Mouse (Mus musculus) spleen, adult 2 months (tissue): ENCODE data around the gene Rsph14. TPM values are rescaled to one million over a fixed set of nuclear protein-coding genes. Genes with fewer than 3 reads are reported as not detected.

Source experiments
- DNase-seq, 2 experiments: peaks; one replicate each; pipeline versions ENCODE4 v3.0.0 to v3.0.0-alpha.2; 2012 to 2021; ENCODE audit warnings: low spot score in 2 of 2, low read depth in 1 of 2
- H3K27ac ChIP-seq: fragments of 200-500 bp; 2 replicates; pipeline ENCODE4 v1.5.1; 2012; ENCODE audit warnings: low read length, inconsistent platforms; ENCODE audit not compliant: insufficient read depth
- H3K27me3 ChIP-seq: fragments of 200-500 bp; 2 replicates; pipeline ENCODE4 v1.6.1; 2012; ENCODE audit warnings: mild to moderate bottlenecking, moderate library complexity, low read length, inconsistent platforms; ENCODE audit not compliant: control insufficient read depth, insufficient read depth
- H3K36me3 ChIP-seq: fragments of 200-500 bp; 2 replicates; pipeline ENCODE4 v1.6.1; 2012; ENCODE audit warnings: mild to moderate bottlenecking, low read length, inconsistent platforms; ENCODE audit not compliant: control insufficient read depth, insufficient read depth
- H3K4me1 ChIP-seq: fragments of 200-500 bp; 2 replicates; pipeline ENCODE4 v1.6.1; 2011; ENCODE audit warnings: inconsistent platforms; ENCODE audit not compliant: control insufficient read depth, insufficient read depth, insufficient read length
- H3K4me3 ChIP-seq: fragments of 200-500 bp; 2 replicates; pipeline ENCODE4 v1.5.1; 2011; ENCODE audit warnings: mild to moderate bottlenecking, inconsistent platforms; ENCODE audit not compliant: insufficient read depth, insufficient read length; ENCODE audit errors: extremely low read depth
- CTCF ChIP-seq: fragments of 200-500 bp; IDR thresholded peaks from 2 replicates; pipeline ENCODE4 v1.5.1; 2011; ENCODE audit warnings: mild to moderate bottlenecking, inconsistent platforms; ENCODE audit not compliant: insufficient read depth, insufficient read length, insufficient replicate concordance; ENCODE audit errors: extremely low read depth
- POLR2A ChIP-seq: fragments of 200-500 bp; IDR thresholded peaks from 2 replicates; pipeline ENCODE4 v1.6.1; 2011; ENCODE audit warnings: low read depth, low read length, inconsistent platforms
- WGBS: fragments of 180-500 bp; shearing (Covaris S2); methylation state at CpG from one replicate; pipeline ENCODE4 v1.1.7; 2018; 5-methylcytosine and 5-hydroxymethylcytosine counted together
- polyA plus RNA-seq: library from polyadenylated mRNA; depleted of rRNA; stranded (reverse); fragments of >200 nt; gene quantifications from 2 replicates; pipeline ENCODE4 v1.2.3, GENCODE M21; 2012; rRNA removed

Rsph14 gene
- polyA plus RNA-seq, 1 experiment = not detected

DNA sequence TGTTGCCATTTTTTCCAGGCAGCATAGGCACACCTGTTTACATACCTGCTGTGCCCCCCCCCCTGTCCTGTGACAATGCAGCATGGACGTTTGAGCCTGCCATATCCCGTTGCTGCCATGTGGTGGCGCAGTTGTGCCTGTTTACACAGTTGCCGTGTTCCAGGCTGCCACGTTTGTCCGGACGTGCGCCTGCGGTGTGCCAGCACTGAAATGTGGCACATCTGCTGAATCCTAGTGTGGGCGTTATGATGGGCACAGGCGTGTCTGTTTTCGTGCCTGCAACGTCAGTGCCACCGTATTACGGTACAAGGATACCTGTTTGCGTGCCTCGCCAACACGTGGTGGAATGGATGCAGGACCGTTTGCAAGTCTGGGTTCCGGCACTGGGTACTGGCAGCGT is 107.1 kb downstream of the Rsph14 start:
- no peak overlapping the region for H3K27ac ChIP-seq
- no peak for DNase-seq
- WGBS = 19% methylated on average over 21 of the region's 21 CpGs
- H3K4me1 ChIP-seq = no peaks in the 10 kb centered on the region
- no peaks in the 10 kb centered on the region for H3K36me3 ChIP-seq
- H3K4me3 ChIP-seq = no peak overlapping the region
- TF ChIP-seq POLR2A = no peak
- peak; percentile 30; the same call in 1 of the 2 replicates for TF ChIP-seq CTCF
- H3K27me3 ChIP-seq = no peaks in the 10 kb centered on the region

DNA sequence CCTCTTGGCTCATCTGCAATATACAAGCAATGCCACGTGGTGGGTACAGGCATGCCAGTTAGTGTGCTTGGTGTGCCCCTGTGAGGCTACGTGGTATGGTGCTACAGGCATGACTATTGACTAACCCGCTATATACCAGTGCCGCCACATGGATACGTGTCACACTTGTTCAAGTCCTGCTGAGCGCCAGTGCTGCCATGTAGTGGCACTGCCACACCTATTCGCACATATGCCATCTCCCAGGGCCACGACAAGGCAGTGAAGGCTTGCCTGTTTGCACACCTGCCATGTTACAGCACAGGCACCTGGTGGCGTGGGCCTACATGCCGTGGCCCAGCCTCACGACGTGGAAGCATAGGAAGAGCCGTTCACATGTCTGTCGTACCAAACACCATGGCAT is 108.1 kb downstream of the Rsph14 start:
- Histone ChIP-seq H3K27ac (no peak overlapping the region), H3K4me3 (no peak overlapping the region)
- 93% methylated on average over 14 of the region's 14 CpGs for WGBS

DNA sequence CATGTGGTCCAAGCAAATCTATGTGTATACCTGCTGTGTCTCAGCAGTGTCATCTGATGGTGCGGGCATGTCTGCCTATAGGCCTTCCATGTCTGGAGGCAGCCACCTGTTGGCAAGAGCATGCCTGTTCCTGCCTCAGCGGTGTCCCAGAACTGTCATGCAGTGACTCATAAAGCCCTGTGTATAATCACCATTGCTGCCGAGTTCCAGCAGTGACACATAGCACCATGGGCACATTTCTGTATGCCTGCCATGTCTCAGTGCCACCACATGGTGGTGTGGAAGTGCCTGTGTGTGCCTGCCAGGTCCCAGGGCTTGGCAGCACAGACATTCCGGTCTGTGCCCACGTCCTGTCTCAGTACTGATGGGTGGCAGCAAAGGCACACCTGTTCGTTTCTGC is 109.6 kb downstream of the Rsph14 start:
- Histone ChIP-seq H3K27me3 (no peaks in the 10 kb centered on the region), H3K4me3 (no peak overlapping the region), H3K4me1 (no peaks in the 10 kb centered on the region), H3K27ac (no peak overlapping the region), H3K36me3 (no peaks in the 10 kb centered on the region)
- TF ChIP-seq POLR2A (no peak), CTCF (peak; percentile 30; the same call in 1 of the 2 replicates)
- 31% methylated on average over 6 of the region's 6 CpGs for WGBS
- no peak for DNase-seq

More for the DNA sequence above, 108.1 kb downstream of the Rsph14 start:
- H3K36me3 ChIP-seq = no peaks in the 10 kb centered on the region
- no peaks in the 10 kb centered on the region for H3K27me3 ChIP-seq
- TF ChIP-seq CTCF (no peak), POLR2A (no peak)
- DNase-seq = no peak
- no peaks in the 10 kb centered on the region for H3K4me1 ChIP-seq

DNA sequence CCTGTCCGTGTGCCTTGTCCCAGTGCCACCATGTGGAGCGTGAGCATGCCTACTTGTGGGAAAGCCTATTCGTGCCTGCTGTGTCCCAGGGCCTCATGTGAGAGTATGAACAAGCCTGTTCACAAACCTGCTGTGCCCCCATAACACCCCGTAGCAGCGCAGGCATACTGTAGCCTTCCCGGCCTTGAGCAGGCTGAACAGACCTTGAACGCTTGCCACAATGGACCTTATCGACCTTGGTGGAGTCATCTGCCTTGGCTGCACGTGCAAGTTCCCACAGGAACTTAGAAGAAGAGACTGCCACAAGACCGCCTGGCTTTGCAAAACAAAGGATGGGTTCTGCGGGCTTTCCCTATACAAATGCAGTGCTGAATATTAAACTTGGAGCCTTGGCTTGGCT is 110.8 kb downstream of the Rsph14 start:
- Histone ChIP-seq H3K27me3 (no peaks in the 10 kb centered on the region), H3K27ac (no peak overlapping the region), H3K4me3 (no peak overlapping the region), H3K4me1 (no peaks in the 10 kb centered on the region), H3K36me3 (no peaks in the 10 kb centered on the region)
- TF ChIP-seq POLR2A = no peak
- no peak for TF ChIP-seq CTCF
- no peak for DNase-seq
- 90% methylated on average over 11 of the region's 11 CpGs for WGBS

DNA sequence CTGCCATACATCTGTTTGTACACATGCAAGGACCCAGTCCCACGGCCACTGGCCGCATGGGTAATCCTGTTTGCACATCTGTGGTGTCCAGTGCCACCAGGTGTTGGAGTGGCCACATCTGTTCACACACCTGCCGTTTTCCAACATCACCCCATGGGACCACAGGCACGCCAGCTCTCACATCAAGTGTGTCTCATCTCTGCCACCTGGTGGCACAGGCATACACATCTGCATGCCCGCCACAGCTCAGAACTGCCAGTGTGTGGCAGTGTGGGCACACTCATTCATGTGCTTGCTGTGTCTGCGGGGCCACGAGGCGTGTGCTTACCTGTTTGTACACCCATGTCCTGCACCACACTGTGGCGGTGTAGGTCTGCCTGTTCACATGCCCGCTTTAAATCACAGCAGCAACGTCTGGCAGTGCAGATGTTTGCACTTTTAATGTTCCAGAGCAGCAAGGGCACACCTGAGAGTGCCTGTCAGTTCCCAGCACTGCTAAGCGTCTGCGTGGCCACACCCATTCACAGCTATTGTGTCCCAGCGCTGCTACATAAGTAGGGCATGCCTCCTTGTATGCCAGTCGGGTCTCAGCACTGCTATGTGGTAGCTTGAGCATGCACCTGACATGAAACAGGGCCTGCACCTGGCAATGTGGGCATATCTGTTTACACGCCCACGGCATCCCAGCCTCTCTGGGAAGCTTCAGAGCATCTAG is 111.4 kb downstream of the Rsph14 start:
- no peak overlapping the region for H3K27ac ChIP-seq
- H3K36me3 ChIP-seq = no peaks in the 10 kb centered on the region
- TF ChIP-seq POLR2A = no peak
- TF ChIP-seq CTCF = peak; percentile 77; the same call in 1 of the 2 replicates
- H3K27me3 ChIP-seq = no peaks in the 10 kb centered on the region
- peak; percentile 19 to 36 for DNase-seq
- H3K4me3 ChIP-seq = no peak overlapping the region
- no peaks in the 10 kb centered on the region for H3K4me1 ChIP-seq
- WGBS = 36% methylated on average over 17 of the region's 17 CpGs

DNA sequence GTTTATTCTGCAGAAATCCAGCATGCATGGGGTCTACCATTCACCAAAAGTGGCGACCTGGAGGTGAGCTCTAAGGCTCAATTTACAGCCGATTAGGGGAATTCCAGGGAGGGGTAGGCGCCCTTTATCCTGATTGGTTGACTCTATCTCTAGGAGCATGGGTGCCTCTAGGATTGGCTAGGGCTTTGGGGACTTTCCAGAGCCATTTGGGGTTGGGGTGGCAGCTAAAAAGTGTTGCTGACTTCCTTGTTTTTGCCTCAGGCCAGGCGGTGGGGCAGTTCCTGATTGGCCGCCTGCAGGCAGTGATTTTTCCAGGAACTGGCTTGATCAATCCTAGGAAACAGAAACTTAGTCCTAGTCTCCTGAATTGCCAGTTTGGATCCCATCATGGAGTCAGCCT is 113.1 kb downstream of the Rsph14 start:
- TF ChIP-seq CTCF (no peak), POLR2A (no peak)
- no peak overlapping the region for H3K27ac ChIP-seq
- no peaks in the 10 kb centered on the region for H3K4me1 ChIP-seq
- DNase-seq = no peak
- 56% methylated on average over 5 of the region's 5 CpGs for WGBS
- no peaks in the 10 kb centered on the region for H3K36me3 ChIP-seq
- no peak overlapping the region for H3K4me3 ChIP-seq
- no peaks in the 10 kb centered on the region for H3K27me3 ChIP-seq

DNA sequence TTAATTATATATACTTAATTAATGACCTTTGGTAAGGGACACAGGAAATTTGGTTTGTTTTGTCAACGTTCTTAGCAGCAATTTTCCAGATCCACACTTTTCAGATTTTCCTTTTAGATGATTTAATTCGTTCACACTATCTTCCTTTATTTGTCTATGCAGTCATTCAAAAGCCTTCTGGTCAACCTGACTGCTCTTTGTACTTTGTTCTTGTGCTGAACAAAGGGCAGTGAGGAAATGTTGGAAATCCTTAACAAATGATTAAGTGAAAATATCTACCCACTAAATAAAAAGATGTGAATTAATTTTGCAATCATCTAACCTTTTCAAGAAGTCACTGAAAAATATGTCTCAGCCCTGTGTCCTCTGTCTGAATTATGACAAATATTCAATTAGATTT is 124.0 kb downstream of the Rsph14 start:
- DNase-seq = no peak
- Histone ChIP-seq H3K27ac (no peak overlapping the region), H3K36me3 (no peaks in the 10 kb centered on the region), H3K4me1 (no peaks in the 10 kb centered on the region), H3K4me3 (no peak overlapping the region), H3K27me3 (no peaks in the 10 kb centered on the region)
- TF ChIP-seq CTCF = no peak
- TF ChIP-seq POLR2A = no peak
- whole genome bisulfite sequencing = 70% methylated on average over 2 of the region's 2 CpGs

Other genes with a start within 250 kb of the Rsph14 start
- gene Gnaz, start 65.4 kb downstream of the Rsph14 start, polyA plus RNA-seq = 5.3 and 10.8 TPM in 2 replicates
- gene Rab36, start 4.5 kb upstream of the Rsph14 start, polyA plus RNA-seq = 3.4 and 3.7 TPM in 2 replicates
- gene Bcr, start 28.0 kb upstream of the Rsph14 start, polyA plus RNA-seq = 17.8 and 18.2 TPM in 2 replicates
- gene Specc1l, start 179.5 kb upstream of the Rsph14 start, polyA plus RNA-seq = 16.7 and 17.7 TPM in 2 replicates